Mouse (Mus musculus) midbrain, embryonic 16.5 days (tissue): ENCODE measurements around the gene Nell2. TPM values are rescaled to one million over a fixed set of nuclear protein-coding genes. Genes with fewer than 3 reads are reported as not detected.
A peak's percentile ranks its signal among the peaks of the same experiment; 100 is the strongest.

Source experiments
- ATAC-seq: fragments of 200-750 bp; cut with Nextera tagmentation; 2 replicates; pipeline ENCODE4 v1.8.0; 2017; ENCODE audit warnings: moderate TSS enrichment
- H3K27ac ChIP-seq: fragments of 300-500 bp; sonication (generic); 2 replicates; pipeline ENCODE4 v1.5.1; 2014; ENCODE audit warnings: mild to moderate bottlenecking, low read length, mixed read lengths
- H3K27me3 ChIP-seq: fragments of 300-500 bp; sonication (generic); 2 replicates; pipeline ENCODE4 v1.6.1; 2014; ENCODE audit warnings: low read depth, low read length, mixed read lengths; ENCODE audit not compliant: control insufficient read depth, insufficient read depth
- H3K36me3 ChIP-seq: fragments of 300-500 bp; sonication (generic); 2 replicates; pipeline ENCODE4 v1.6.1; 2014; ENCODE audit warnings: mild to moderate bottlenecking, low read length, moderate library complexity, mixed read lengths; ENCODE audit not compliant: control insufficient read depth, insufficient read depth
- H3K4me1 ChIP-seq: fragments of 300-500 bp; sonication (generic); 2 replicates; pipeline ENCODE4 v1.6.1; 2014; ENCODE audit warnings: mild to moderate bottlenecking, low read length, mixed read lengths; ENCODE audit not compliant: control insufficient read depth, insufficient read depth
- H3K4me2 ChIP-seq: fragments of 300-500 bp; sonication (generic); 2 replicates; pipeline ENCODE4 v1.6.1; 2014; ENCODE audit warnings: mild to moderate bottlenecking, low read length, mixed read lengths
- H3K4me3 ChIP-seq: fragments of 300-500 bp; sonication (generic); 2 replicates; pipeline ENCODE4 v1.5.1; 2014; ENCODE audit warnings: low read depth, mild to moderate bottlenecking, low read length, moderate library complexity, mixed read lengths
- H3K9ac ChIP-seq: fragments of 300-500 bp; sonication (generic); 2 replicates; pipeline ENCODE4 v1.6.1; 2014; ENCODE audit warnings: low read depth, low read length, mixed read lengths
- H3K9me3 ChIP-seq: fragments of 300-500 bp; sonication (generic); replicated peaks from 2 replicates; pipeline ENCODE4 v1.6.1; 2014; ENCODE audit warnings: mild to moderate bottlenecking, low read length, mixed read lengths; ENCODE audit not compliant: control insufficient read depth, poor library complexity, severe bottlenecking
- WGBS: fragments of 180-500 bp; shearing (Covaris S2); extraction: QIAGEN DNeasy Blood & Tissue Kit; methylation state at CpG from one replicate; pipeline ENCODE4 v1.1.7; 2014; 5-methylcytosine and 5-hydroxymethylcytosine counted together
- polyA plus RNA-seq: library from polyadenylated mRNA; unstranded; fragments of >200 nt; fragmentation: Nextera tagmentation; extraction: Ambion mirVana; gene quantifications from 2 replicates; pipeline ENCODE4 v1.2.1, GENCODE M21; 2015

Gene Nell2
- polyA plus RNA-seq, 1 experiment from 2014 or later, result 198 TPM

DNA sequence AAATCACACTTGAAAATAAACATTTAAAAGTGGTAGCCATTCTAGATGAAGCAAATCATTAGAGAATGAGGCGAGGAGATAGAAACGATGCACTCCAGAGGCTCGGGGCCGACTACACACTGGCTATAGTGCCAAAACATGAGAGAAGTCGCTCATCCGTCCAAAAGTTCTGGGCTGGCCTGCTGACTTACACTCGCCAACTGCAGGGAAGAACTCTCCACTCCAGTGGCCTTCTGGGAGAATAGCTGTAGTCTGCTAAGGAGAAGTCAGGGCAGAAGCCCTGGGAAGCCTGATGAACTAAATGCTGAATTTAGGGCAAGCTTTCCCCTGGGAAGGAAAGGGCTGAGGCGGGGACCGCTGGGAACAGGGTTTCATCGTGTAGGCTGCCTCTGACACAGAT, 231.8 kb downstream of the Nell2 start:
- Histone ChIP-seq H3K4me3 (no peak overlapping the region), H3K27me3 (no peaks in the 10 kb centered on the region), H3K27ac (no peak overlapping the region), H3K4me1 (no peaks in the 10 kb centered on the region), H3K36me3 (no peaks in the 10 kb centered on the region), H3K4me2 (no peak overlapping the region), H3K9ac (no peak overlapping the region), H3K9me3 (no peaks in the 10 kb centered on the region)
- 83% methylated on average over 10 of the region's 10 CpGs for WGBS
- no peak for ATAC-seq

DNA sequence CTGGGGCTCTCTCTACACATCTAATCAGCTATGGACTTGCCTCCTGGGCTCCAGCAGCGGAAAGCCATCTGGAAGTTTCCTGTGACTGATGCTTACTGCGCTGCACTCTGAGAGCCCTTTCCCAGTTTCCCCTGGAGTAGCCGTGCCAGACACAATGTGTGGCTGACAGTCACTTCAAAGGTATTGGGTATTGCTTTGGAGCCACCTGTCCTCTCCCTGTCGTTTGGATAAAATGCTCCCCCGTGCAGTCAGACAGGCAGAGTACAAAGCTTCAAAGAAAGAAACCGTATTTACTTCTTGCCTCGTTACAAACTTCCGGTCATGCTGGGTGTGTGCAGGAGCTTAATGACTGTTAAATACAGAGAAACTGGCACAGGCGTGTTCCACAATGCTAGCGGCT, 239.3 kb downstream of the Nell2 start:
- peaks cover 17% of the 10 kb centered on the region for H3K4me1 ChIP-seq
- no peak overlapping the region for H3K4me2 ChIP-seq
- 34% methylated on average over 10 of the region's 10 CpGs for WGBS

DNA sequence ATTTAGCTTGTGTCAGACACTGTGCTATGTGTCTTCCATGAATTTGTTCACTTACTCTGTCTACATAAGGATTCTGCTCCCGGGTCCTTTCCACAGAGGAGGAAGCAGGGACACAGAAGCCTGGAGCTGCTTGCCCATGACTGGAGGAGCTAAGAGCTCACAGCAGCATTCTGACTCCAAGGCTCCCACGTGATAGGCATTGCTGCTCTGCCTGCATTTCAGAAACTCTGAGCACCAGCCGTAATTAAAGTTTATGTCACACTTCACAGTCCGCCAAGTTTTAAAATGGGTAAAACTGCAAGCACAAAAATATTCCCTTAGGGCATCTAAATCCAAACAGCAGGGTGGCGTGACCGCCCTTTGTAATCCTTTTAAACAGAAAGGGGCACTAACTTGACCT, 243.2 kb downstream of the Nell2 start:
- H3K27ac ChIP-seq, result no peak overlapping the region; the same call in 1 of the 2 replicates
- no peak overlapping the region for H3K9ac ChIP-seq
- WGBS, result 20% methylated on average over 6 of the region's 6 CpGs
- peaks cover 12% of the 10 kb centered on the region for H3K4me1 ChIP-seq
- H3K9me3 ChIP-seq, result no peaks in the 10 kb centered on the region
- ATAC-seq, result no peak
- H3K27me3 ChIP-seq, result no peaks in the 10 kb centered on the region
- no peak overlapping the region for H3K4me2 ChIP-seq
- no peak overlapping the region for H3K4me3 ChIP-seq
- H3K36me3 ChIP-seq, result no peaks in the 10 kb centered on the region

More for the DNA sequence above, 239.3 kb downstream of the Nell2 start:
- Histone ChIP-seq H3K4me3 (no peak overlapping the region), H3K27ac (no peak overlapping the region), H3K9me3 (no peaks in the 10 kb centered on the region), H3K27me3 (no peaks in the 10 kb centered on the region), H3K9ac (no peak overlapping the region), H3K36me3 (no peaks in the 10 kb centered on the region)
- peak; percentile 32; the same call in 1 of the 2 replicates for ATAC-seq

DNA sequence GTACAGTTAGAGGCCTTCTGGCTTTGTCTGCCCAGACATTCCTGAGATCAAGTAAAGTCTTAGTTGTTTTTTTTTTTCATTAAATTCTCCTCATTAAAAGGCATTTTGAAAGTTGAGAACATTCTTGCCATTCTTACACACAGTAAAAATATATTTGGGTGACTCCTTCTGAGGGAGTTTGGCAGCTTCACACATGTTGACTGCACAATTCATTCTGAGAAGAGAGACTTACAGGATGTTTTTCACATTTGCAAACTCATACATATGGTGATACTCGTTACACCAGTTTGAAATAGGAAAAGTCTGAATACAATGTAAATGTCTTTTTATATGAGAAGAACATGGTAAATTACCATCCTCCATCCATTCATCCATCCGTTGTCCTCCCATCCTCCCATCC, 247.4 kb downstream of the Nell2 start:
- H3K27me3 ChIP-seq, result no peaks in the 10 kb centered on the region
- no peaks in the 10 kb centered on the region for H3K36me3 ChIP-seq
- H3K9me3 ChIP-seq, result no peaks in the 10 kb centered on the region
- H3K27ac ChIP-seq, result no peak overlapping the region; the same call in 1 of the 2 replicates
- H3K9ac ChIP-seq, result no peak overlapping the region
- no peak overlapping the region for H3K4me2 ChIP-seq
- no peak for ATAC-seq
- H3K4me1 ChIP-seq, result peaks cover 6% of the 10 kb centered on the region
- no peak overlapping the region for H3K4me3 ChIP-seq
- 95% methylated on average over 2 of the region's 2 CpGs for WGBS

DNA sequence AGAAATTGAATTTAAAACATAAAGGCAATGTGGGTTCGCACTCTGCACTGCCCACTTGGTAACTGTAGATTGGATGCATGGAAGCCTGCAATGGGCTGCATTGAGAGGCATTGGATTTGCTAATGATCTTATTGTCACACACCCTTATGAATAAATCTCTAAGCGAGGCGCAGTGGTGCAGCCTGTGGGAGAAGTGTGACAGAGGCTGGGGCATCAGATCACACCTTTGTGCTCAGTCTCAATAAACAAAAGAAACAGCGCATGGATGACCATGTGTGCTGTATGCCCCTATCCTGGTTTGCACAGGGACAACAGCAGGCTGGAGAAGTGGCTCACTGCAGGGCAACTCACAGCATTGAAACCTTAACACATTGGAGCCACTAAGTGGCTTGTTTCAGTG, 250.4 kb downstream of the Nell2 start:
- no peak overlapping the region for H3K4me2 ChIP-seq
- 66% methylated on average over 4 of the region's 4 CpGs for WGBS
- ATAC-seq, result no peak
- no peaks in the 10 kb centered on the region for H3K9me3 ChIP-seq
- H3K27me3 ChIP-seq, result no peaks in the 10 kb centered on the region
- H3K36me3 ChIP-seq, result no peaks in the 10 kb centered on the region
- H3K4me1 ChIP-seq, result peaks cover 2% of the 10 kb centered on the region; the same call in 1 of the 2 replicates
- H3K27ac ChIP-seq, result no peak overlapping the region
- H3K4me3 ChIP-seq, result no peak overlapping the region
- no peak overlapping the region for H3K9ac ChIP-seq

DNA sequence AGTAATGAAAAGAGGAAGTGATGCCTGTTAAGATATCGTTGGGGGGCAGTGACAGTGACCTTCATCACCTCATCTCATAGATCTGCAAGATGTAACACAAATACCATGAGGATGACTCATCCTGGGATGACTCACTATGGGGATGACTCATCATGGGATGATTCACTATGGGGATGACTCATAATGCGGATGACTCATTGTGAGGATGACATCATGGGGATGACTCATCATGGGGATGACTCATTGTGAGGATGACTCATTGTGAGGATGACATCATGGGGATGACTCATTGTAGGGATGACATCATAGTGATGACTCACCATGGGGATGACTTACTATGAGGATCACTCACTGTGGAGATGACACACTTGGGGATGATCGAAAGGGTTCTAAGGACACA, 251.8 kb downstream of the Nell2 start:
- WGBS, result 95% methylated on average over 3 of the region's 3 CpGs
- Histone ChIP-seq H3K36me3 (no peaks in the 10 kb centered on the region), H3K4me3 (no peak overlapping the region), H3K4me1 (peaks cover 2% of the 10 kb centered on the region; the same call in 1 of the 2 replicates), H3K9ac (no peak overlapping the region), H3K27me3 (no peaks in the 10 kb centered on the region), H3K4me2 (no peak overlapping the region), H3K27ac (no peak overlapping the region), H3K9me3 (no peaks in the 10 kb centered on the region)
- no peak for ATAC-seq

DNA sequence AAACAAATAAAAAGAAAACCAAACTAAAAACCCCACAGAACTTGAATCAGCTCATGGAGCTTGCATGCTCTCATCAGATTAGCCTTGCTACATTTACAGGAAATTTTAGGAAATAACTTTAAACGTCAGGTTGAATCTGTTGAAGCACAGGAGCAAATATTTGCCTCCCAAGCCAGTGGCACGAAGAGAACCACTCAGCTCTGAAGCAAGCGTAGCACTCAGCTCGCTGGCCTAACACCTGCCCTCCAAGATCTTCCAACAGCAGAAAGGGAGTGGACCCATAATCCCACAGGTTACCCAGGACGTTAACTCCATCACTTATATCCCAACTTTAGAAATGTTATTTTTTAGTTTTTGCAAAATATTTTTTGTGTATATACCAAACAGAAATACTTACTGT, 252.8 kb downstream of the Nell2 start:
- no peak for ATAC-seq
- 87% methylated on average over 5 of the region's 5 CpGs for whole genome bisulfite sequencing
- Histone ChIP-seq H3K9ac (no peak overlapping the region), H3K27me3 (no peaks in the 10 kb centered on the region), H3K27ac (no peak overlapping the region), H3K4me1 (peaks cover 2% of the 10 kb centered on the region; the same call in 1 of the 2 replicates), H3K4me3 (no peak overlapping the region), H3K9me3 (no peaks in the 10 kb centered on the region), H3K36me3 (no peaks in the 10 kb centered on the region), H3K4me2 (no peak overlapping the region)

DNA sequence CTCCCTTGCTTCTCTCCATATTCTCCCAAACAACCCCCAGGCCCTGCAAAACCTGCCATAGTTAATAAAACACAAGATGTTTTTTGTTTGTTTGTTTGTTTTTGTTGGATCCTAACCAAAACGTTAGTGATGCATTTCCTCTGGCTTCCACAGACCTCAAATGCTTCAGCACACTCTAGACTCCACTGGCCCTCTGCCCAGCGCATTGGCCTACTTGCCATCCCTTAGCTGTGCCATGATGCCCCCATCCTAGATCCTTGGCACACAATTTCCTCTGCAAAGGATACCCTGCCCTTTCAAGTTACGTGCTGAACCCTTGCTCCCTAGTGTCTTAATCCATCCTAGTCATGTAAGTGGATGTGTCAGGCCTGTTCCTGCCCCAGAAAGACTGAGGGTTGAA, 255.1 kb downstream of the Nell2 start:
- Histone ChIP-seq H3K36me3 (no peaks in the 10 kb centered on the region), H3K9me3 (no peaks in the 10 kb centered on the region), H3K9ac (no peak overlapping the region), H3K4me1 (no peaks in the 10 kb centered on the region; the same call in 1 of the 2 replicates), H3K27me3 (no peaks in the 10 kb centered on the region), H3K4me3 (no peak overlapping the region), H3K4me2 (no peak overlapping the region), H3K27ac (no peak overlapping the region)
- 87% methylated on average over 3 of the region's 3 CpGs for WGBS
- no peak for ATAC-seq

DNA sequence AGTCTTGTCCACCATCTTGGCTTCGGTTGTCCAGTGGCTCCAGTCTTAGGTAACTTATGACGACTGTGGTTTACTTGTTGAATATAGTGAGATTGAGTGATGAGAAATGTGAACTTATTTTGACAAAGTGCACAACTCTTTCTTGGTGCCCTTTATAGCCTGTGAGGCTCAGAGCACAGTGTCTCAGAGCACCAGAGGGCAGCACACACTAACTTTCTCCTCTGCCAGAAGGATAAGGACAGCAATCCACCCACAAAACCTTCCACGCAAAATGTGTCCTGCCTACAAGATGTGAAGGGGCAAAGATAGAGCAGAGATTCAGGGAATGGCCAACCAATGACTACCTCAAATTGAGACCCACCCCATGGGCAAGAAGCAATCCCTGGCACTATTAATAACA, 256.2 kb downstream of the Nell2 start:
- no peak overlapping the region for H3K4me2 ChIP-seq
- H3K9ac ChIP-seq, result no peak overlapping the region
- no peaks in the 10 kb centered on the region for H3K27me3 ChIP-seq
- no peaks in the 10 kb centered on the region for H3K36me3 ChIP-seq
- no peak overlapping the region for H3K4me3 ChIP-seq
- H3K9me3 ChIP-seq, result no peaks in the 10 kb centered on the region
- no peak overlapping the region for H3K27ac ChIP-seq
- 90% methylated on average over 3 of the region's 3 CpGs for WGBS
- ATAC-seq, result no peak
- no peaks in the 10 kb centered on the region for H3K4me1 ChIP-seq
